Mouse (Mus musculus) spleen, adult 2 months (tissue): ENCODE data around the gene Nr2e3. TPM values are rescaled to one million over a fixed set of nuclear protein-coding genes. Genes with fewer than 3 reads are reported as not detected.

Experiments used
- DNase-seq, 2 experiments: peaks; one replicate each; pipeline versions ENCODE4 v3.0.0 to v3.0.0-alpha.2; 2012 to 2021; ENCODE audit warnings: low spot score in 2 of 2, low read depth in 1 of 2
- H3K27ac ChIP-seq: fragments of 200-500 bp; 2 replicates; pipeline ENCODE4 v1.5.1; 2012; ENCODE audit warnings: low read length, inconsistent platforms; ENCODE audit not compliant: insufficient read depth
- H3K27me3 ChIP-seq: fragments of 200-500 bp; 2 replicates; pipeline ENCODE4 v1.6.1; 2012; ENCODE audit warnings: mild to moderate bottlenecking, moderate library complexity, low read length, inconsistent platforms; ENCODE audit not compliant: control insufficient read depth, insufficient read depth
- H3K36me3 ChIP-seq: fragments of 200-500 bp; 2 replicates; pipeline ENCODE4 v1.6.1; 2012; ENCODE audit warnings: mild to moderate bottlenecking, low read length, inconsistent platforms; ENCODE audit not compliant: control insufficient read depth, insufficient read depth
- H3K4me1 ChIP-seq: fragments of 200-500 bp; 2 replicates; pipeline ENCODE4 v1.6.1; 2011; ENCODE audit warnings: inconsistent platforms; ENCODE audit not compliant: control insufficient read depth, insufficient read depth, insufficient read length
- H3K4me3 ChIP-seq: fragments of 200-500 bp; 2 replicates; pipeline ENCODE4 v1.5.1; 2011; ENCODE audit warnings: mild to moderate bottlenecking, inconsistent platforms; ENCODE audit not compliant: insufficient read depth, insufficient read length; ENCODE audit errors: extremely low read depth
- CTCF ChIP-seq: fragments of 200-500 bp; IDR thresholded peaks from 2 replicates; pipeline ENCODE4 v1.5.1; 2011; ENCODE audit warnings: mild to moderate bottlenecking, inconsistent platforms; ENCODE audit not compliant: insufficient read depth, insufficient read length, insufficient replicate concordance; ENCODE audit errors: extremely low read depth
- POLR2A ChIP-seq: fragments of 200-500 bp; IDR thresholded peaks from 2 replicates; pipeline ENCODE4 v1.6.1; 2011; ENCODE audit warnings: low read depth, low read length, inconsistent platforms
- WGBS: fragments of 180-500 bp; shearing (Covaris S2); methylation state at CpG from one replicate; pipeline ENCODE4 v1.1.7; 2018; 5-methylcytosine and 5-hydroxymethylcytosine counted together
- polyA plus RNA-seq: library from polyadenylated mRNA; depleted of rRNA; stranded (reverse); fragments of >200 nt; gene quantifications from 2 replicates; pipeline ENCODE4 v1.2.3, GENCODE M21; 2012

The Nr2e3 gene
- polyA plus RNA-seq, 1 experiment, result not detected

GRCm38 (mm10) chr9:59985900-59986572, 25.6 kb upstream of the Nr2e3 start:
- WGBS, result 79% methylated on average over 3 of the region's 3 CpGs

GRCm38 (mm10) chr9:59981116-59981515, 20.7 kb upstream of the Nr2e3 start:
- no peak overlapping the region for H3K4me3 ChIP-seq
- WGBS, result 78% methylated on average over 2 of the region's 2 CpGs
- no peaks in the 10 kb centered on the region for H3K36me3 ChIP-seq
- no peak for TF ChIP-seq CTCF
- no peak for TF ChIP-seq POLR2A
- no peaks in the 10 kb centered on the region for H3K4me1 ChIP-seq
- no peak for DNase-seq
- no peaks in the 10 kb centered on the region for H3K27me3 ChIP-seq
- no peak overlapping the region for H3K27ac ChIP-seq

More at GRCm38 (mm10) chr9:59985900-59986572, 25.6 kb upstream of the Nr2e3 start:
- Histone ChIP-seq H3K27me3 (no peaks in the 10 kb centered on the region), H3K4me1 (no peaks in the 10 kb centered on the region), H3K27ac (no peak overlapping the region), H3K36me3 (no peaks in the 10 kb centered on the region), H3K4me3 (no peak overlapping the region)
- no peak for TF ChIP-seq CTCF
- no peak for TF ChIP-seq POLR2A
- no peak for DNase-seq

- no peak for DNase-seq
- no peaks in the 10 kb centered on the region for H3K27me3 ChIP-seq
- H3K27ac ChIP-seq, result no peak overlapping the region
- H3K4me3 ChIP-seq, result no peak overlapping the region
- H3K36me3 ChIP-seq, result no peaks in the 10 kb centered on the region
- H3K4me1 ChIP-seq, result no peaks in the 10 kb centered on the region
- no peak for TF ChIP-seq CTCF
- TF ChIP-seq POLR2A, result no peak
- WGBS, result 74% methylated on average over 4 of the region's 4 CpGs
These were observed 10.8 kb upstream of the Nr2e3 start for GRCm38 (mm10) chr9:59971263-59971662.

- no peaks in the 10 kb centered on the region for H3K36me3 ChIP-seq
- no peak overlapping the region for H3K4me3 ChIP-seq
- TF ChIP-seq POLR2A (no peak), CTCF (peak; percentile 66; the same call in 1 of the 2 replicates)
- peak; percentile 15 to 34 for DNase-seq
- no peaks in the 10 kb centered on the region for H3K27me3 ChIP-seq
- no peaks in the 10 kb centered on the region for H3K4me1 ChIP-seq
- WGBS, result 25% methylated on average over 6 of the region's 6 CpGs
- no peak overlapping the region for H3K27ac ChIP-seq
These were observed 8.9 kb upstream of the Nr2e3 start for GRCm38 (mm10) chr9:59969383-59969782.

GRCm38 (mm10) chr9:59965046-59965445, 4.6 kb upstream of the Nr2e3 start:
- H3K4me1 ChIP-seq, result no peaks in the 10 kb centered on the region
- WGBS, result 86% methylated on average over 10 of the region's 10 CpGs
- H3K27ac ChIP-seq, result no peak overlapping the region
- no peaks in the 10 kb centered on the region for H3K36me3 ChIP-seq
- H3K4me3 ChIP-seq, result no peak overlapping the region
- no peaks in the 10 kb centered on the region for H3K27me3 ChIP-seq
- DNase-seq, result no peak
- TF ChIP-seq POLR2A, result no peak
- no peak for TF ChIP-seq CTCF

- H3K27me3 ChIP-seq, result no peaks in the 10 kb centered on the region
- 73% methylated on average over 3 of the region's 3 CpGs for WGBS
- no peaks in the 10 kb centered on the region for H3K4me1 ChIP-seq
- no peaks in the 10 kb centered on the region for H3K36me3 ChIP-seq
- no peak overlapping the region for H3K4me3 ChIP-seq
- no peak overlapping the region for H3K27ac ChIP-seq
- no peak for TF ChIP-seq CTCF
- TF ChIP-seq POLR2A, result no peak
- DNase-seq, result no peak
These were observed 3.9 kb upstream of the Nr2e3 start for GRCm38 (mm10) chr9:59964367-59964766.

GRCm38 (mm10) chr9:59961201-59961955, 919 bp upstream of the Nr2e3 start:
- Histone ChIP-seq H3K4me3 (no peak overlapping the region), H3K36me3 (no peaks in the 10 kb centered on the region), H3K27ac (no peak overlapping the region), H3K4me1 (no peaks in the 10 kb centered on the region), H3K27me3 (no peaks in the 10 kb centered on the region)
- 86% methylated on average over 14 of the region's 14 CpGs for WGBS
- no peak for DNase-seq
- TF ChIP-seq POLR2A (no peak), CTCF (no peak)
